Mouse (Mus musculus): ENCODE results near the gene Pip5kl1. TPM values are rescaled to one million over a fixed set of nuclear protein-coding genes. Genes with fewer than 3 reads are reported as not detected.

Gene Pip5kl1
- total RNA-seq (2021): not detected
- long read RNA-seq, experiment 1: 0 reads
- long read RNA-seq, experiment 2: 0 reads

DNA sequence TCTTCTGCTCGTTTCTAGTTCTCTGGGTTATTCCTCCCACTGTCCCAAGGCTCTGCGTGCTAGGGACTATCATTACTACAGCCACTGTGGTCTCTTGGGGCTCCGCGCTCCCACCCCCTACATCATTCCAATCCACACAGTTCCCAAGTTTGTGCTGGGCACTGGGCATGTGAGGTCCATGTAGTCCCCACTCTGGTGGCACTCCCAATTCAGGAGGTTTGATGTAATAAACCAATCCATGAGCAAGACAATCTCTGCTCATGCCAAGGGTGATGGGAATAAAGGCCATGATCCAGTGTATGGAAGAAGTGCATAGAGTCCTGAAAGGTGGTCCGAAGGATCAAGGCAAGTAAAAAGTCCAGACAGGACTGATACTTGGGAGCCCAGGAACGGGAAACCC lies at the start of gene Pip5kl1:
Pip5kl1 (plus strand) TSS at position 301 of the 400 bp plus-strand sequence.
- DNase-seq: no peak

DNA sequence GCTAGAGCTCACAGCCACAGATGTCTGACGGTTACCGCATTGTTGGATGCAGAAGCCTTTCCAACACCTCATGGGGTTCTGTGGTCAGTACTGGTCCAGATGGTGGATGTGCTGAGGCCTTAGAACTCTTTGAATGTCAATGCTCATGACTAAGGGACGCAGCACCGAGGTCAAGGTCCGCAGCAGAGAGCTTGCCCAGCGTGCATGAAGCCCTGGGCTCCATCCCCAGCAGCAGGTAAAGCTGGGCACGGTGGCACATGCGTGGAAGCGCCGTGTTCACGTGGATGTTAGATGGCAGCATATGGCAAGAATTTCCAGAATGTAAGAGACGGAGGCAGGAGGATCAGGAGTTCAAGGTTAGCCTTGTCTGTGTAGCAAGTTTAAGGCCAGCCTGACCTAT lies 48.8 kb upstream of the Pip5kl1 start:
- DNase-seq: peak; percentile 55 to 73

DNA sequence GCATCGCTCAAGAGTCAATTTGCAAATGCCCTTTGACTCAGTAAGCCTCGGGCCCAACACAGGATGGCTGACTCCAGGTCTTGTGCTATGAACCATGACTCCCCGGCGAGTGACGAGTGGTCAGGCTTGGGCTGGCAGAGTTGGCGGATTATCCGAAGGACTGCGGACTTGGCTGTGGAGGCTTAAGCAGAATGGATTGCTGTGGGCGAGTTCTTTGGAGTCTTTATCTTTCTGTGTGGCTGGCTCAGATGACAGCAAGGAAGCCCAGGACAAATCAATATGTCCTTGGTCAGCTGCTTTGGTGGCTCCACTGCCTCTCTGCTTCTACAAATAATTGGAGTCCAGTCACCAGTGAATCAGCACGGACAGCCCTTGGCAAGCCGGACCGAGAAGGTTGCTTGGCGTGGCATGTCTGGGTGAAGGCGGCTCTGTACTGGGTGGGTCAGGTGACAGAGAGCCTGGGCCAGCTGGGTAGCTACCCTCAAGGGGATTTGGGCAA lies 47.1 kb upstream of the Pip5kl1 start:
- peak; percentile 79 to 85 for DNase-seq

DNA sequence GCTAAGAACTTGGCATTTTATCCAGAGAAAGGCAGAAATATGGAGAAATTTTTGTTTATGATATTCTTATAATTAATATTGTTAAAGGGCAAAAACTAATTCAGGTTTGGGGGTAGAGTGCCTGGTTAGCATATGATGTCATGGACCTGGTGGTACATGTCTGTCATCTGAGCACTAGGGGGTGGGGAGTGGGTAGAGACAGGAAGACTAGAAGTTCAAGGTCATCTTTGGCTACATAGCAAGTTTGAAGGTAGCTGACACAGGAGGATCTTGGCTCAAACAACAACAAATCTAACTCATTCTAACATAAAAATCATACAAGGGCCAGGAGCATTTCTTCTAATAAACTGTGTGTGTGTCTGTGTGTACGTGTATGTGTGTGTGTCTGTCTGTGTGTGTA lies 46.3 kb upstream of the Pip5kl1 start:
- no peak for DNase-seq

DNA sequence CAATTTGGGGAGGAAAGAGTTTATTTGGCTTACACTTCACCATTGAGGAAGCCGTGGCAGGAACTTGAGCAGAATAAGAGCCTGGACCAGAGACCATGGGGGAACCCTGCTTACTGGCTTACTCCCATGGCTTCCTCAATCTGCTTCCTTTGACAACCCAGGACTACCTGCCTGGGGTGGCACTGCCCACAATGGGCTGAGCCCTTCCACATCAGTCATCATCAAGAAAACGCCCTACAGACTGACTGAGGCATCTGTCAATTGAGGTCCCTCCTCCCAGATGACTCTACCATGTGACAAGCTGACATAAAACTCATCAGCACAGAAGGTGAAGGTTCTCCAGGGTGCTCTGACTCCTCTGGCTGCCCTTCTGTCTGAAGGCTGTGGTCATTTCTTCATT lies 44.1 kb upstream of the Pip5kl1 start:
- DNase-seq: peak in 1 of 2 experiments; percentile 40

DNA sequence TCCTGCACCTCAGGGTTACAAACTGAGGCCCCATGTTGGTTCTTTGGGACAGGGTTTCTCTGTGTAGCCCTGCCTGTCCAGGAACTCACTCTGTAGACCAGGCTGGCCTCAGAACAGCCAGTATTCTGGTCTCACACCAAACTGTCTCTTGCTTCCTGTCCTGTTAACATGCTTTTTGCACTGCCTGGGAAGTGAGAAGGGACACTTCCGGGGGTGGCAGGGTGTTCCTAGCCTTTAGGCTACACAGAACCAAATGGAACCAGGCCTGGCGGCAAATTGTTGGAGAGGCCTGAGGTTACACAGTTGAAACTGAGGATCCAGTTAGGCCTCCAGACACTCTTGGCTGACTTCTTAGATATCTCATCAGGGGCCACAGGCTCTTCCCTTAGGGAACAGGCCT lies 41.4 kb upstream of the Pip5kl1 start:
- no peak for DNase-seq

DNA sequence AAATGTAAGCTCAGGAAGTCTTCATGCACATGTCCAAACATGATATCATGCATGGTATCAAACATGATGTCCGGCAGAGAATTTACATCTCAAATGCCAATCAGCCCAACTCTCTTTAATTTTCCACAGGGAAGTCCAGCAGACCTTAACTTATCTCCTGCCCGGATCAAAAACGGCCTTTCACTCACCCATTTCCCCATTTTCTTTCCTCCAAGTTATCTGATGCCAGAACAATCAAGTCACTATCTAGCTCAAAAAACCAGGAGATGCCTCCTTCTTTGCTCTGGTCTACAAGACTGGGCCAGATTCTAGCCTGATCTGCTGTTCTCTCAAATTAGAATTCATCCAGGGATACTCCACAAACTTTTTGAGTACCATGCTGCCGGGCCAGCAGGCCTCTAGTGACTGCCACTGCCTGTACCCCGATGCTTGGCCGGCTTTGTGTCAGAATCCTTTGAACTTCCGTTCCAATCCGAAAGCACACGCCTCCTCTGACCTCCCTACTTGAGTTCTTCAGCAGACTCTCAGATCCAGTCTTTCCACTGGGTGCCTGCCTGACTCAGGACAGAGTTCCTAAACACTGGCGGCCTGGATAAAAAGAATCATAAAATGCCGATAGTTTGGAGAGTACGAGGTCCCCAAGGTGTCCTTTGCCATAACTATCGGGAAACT lies 40.4 kb upstream of the Pip5kl1 start:
- DNase-seq: peak; percentile 72 to 74

DNA sequence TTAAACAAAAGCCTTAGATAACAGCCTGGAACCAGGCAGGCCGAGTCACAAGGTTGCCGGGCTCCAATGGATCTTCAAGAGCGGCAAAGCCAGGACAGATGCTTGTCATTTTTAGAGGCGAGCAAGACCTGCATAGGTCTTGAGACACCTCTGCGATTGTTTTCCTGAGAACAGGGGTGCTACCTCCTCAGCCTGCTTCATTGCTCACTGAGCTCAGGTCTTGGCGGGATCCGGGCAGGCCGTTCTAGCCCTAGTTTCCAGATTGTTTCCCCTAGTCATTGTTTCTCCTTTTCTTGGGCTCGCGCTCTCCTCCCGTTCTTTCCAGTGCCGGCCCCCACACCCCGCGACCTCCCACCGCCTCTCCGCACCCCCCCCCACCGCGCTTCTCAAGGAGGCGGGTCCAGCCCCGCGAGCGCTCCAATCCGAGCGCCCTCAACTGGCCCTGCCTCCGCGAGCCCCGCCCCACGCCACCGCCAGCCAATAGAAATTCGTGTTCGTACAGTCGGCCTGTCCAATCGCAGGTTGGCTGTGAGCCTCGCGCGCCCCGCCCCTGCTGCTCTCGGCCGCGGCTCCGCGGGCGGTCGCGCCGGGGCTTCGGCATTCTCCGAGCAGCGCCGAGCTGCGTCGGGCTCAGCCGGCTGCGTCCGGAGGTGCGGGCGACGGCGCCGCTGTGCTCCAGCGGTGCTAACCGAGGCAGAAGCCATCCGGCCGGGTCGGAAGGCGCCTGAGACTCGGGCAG lies 39.7 kb upstream of the Pip5kl1 start, which contains the start of gene Fam102a:
Fam102a (plus strand) TSS at position 600 of the 739 bp plus-strand sequence.
- DNase-seq: peak; percentile 99 to 100

DNA sequence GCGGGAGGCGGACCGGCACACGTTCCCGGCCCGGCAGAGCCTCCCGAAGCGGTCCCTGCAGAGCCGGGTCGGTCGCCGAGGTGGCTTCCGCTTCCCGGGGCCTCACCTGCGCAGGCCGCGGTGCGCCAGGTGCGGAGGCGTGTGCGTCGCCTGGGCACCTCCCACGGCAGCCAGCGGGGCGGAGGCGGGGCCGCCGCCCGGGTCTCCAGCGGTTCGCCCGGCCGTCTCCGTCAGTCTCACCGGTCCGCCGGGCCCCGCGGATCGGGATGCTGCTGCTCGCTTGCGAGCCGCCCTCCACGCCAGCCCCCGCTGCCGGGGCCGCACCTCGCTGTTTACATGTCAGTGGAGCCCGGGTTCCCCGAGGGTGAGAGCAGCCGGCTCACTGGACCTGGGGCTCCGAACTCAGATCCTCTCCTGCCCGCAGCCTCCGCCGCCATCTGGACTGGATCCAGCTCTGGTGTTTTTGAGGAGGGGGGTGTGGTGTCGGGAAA lies 39.1 kb upstream of the Pip5kl1 start:
- peak; percentile 67 to 76 for DNase-seq

DNA sequence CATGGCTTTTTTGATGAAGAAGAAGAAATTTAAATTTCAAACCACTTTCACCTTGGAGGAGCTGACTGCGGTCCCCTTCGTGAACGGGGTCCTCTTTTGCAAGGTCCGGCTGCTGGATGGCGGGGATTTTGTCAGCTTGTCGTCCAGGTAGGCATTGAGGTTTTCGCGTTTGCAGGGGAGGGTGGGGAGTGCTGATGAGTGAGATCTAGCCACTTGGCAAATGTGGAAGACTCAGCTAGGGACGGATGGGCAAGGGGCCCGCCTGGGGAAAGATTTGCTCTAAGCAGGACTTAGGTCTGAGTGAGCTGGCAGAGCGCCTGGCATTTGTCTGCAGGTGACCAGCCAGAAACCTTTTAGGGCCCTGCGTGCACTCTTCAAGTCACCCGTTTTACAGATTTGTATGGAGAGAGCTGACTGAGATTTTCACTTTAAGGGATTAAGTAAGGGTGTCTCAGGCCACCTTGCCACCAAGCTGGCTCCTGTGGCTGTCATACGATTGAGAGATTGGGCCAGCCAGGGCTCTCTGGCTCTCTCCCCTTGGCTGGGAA lies 38.4 kb upstream of the Pip5kl1 start:
- peak; percentile 35 to 56 for DNase-seq

DNA sequence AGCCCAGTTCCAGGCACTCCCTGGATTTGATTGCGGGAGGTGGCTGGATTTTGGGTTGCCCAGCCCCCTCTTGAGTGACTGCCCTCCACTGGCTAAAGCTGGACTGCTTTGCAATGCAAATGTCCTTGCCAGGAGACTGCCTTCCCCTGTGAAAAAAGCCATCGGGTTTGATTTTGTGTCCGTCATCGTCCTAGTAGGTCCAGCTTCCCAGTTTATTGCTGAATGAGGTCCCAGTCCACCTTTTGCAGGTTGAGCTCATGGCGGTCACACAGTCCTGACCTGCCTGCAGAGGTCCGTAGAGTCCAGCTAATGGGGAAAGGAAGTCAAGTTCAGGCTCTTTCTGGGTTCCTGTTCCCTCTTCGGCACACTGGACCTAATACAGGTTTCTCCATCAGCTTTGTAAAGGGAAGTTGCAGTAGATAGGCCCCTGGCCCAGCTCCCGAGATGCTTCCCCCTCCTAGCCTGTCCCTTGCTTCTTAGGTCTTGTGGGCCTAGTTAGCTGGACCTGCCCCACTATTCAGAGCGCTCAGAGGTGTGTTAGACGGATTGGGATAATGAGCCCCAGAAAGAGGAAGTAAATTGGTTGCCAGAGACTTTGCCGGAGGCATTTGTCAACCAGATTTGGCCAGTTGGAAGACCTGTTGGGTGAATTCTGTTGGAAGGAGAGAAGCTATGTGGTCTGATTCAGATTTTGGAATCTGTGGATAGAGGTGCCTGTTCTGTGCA lies 37.8 kb upstream of the Pip5kl1 start:
- DNase-seq: peak; percentile 66 to 73

DNA sequence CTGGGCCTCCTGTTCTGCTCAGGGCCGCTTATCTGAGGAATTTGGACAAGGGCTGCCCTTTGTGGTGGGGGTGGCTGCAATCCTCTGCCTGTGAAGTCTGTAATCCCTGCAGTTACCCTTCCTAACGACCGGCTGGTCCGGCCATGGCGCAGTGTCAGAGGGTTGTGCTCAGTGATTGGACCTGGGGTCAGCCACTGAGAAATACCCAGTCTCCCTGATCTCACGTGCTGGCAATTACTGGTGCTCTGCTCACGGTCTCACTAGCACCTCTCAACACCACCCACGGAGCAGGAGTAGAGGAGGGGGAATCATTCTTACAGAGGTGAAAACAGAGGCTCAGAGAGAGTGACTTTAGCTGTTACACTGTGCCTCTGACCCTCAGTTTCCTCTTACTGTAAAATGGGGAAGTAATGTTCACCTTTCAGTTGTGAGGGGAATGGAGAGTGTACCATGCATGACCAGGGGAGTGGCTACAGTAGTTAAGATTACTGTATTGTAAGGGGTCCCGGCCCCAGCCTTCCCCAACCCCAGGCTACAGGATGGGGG lies 37.2 kb upstream of the Pip5kl1 start:
- peak; percentile 30 to 57 for DNase-seq

DNA sequence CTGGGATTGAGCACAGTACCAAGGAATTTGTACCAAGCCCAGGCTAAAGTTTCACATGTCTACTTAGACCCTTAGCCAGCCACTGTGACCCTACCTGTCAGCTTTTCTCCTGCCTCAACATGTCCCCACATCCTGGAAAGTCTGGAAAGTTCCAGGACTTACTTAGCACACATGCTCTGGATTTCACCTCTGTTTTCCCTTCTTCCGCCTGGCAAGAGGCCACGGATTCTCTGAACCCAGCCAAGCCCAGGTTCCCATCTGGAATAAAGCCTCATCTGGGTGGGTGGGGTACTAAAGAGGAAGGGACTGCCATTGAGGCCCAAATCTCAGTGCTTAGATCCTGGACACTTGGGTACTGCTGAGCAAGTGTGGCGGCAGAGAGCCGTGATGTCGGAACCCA lies 36.7 kb upstream of the Pip5kl1 start:
- no peak for DNase-seq

DNA sequence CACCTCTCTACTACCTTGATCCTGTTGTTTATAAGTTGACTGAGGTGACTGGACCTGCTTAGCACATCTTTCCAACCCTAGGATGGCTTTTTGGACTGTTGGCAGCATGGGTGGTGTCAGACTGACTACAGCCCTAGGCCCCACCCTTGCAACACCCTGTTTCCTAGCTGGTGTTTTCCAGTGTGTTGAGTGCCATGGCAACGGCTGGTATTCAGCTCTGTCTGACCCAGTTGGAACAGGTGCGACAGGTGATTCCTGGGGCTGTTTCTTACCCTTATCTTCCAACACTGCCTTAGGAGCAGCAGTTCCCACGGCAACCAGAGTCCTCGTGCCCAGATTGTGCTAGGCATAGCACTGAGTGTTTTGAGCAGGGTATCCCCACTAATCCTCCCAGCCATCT lies 36.1 kb upstream of the Pip5kl1 start:
- no peak for DNase-seq

DNA sequence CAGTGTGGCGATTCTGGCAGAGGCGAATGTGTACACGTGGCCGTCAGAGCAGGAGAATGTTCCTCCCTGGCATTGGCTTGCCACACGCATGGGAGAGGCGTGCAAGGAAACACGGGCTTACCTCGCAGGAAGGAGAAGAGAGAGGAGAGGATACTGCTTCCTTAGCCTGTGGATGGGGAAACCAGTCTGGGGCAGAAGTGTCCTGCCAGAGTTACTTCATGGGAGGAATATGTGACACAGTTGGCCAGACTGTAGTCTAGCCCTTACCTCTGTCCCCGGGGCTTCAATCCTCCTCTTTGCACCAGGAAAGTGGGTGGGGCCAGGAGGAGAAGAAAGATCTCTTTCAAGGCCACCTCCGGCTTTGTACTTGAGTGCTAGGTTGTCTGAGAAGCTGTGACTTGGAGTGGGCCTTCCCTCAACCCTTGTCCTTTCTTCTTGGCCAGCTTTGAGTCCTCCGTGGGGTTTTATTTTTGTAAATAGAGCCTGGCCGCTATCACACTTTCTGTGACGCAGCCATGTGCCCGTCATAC lies 35.1 kb upstream of the Pip5kl1 start:
- no peak for DNase-seq

DNA sequence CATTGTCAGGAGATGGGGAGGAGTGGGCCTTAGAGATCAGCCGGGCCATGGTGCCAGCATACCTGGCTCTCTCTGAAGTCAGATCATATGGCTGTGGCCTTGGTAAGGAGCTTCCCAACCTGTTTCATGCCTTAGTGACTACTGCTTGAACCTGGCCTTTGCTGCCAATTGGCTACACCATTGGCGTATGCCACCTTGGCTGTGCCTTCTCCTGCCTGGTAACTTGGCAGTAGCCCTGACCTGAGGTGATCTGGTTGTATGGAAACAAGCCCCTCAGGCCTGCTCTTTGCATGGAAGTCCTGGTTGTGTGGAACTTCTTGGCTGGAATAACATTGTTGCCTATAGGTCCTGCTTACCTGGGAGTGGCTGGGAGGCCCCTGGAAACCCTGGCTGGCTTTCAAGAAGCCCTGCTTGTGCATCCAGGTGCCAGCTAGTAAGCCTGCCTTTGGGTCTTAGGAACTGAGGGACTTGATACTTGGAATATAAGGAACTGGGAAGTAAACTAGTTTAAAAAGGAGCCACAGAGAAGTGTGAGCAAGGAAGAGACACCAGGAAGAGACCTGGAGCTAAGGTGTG lies 33.2 kb upstream of the Pip5kl1 start:
- DNase-seq: no peak

DNA sequence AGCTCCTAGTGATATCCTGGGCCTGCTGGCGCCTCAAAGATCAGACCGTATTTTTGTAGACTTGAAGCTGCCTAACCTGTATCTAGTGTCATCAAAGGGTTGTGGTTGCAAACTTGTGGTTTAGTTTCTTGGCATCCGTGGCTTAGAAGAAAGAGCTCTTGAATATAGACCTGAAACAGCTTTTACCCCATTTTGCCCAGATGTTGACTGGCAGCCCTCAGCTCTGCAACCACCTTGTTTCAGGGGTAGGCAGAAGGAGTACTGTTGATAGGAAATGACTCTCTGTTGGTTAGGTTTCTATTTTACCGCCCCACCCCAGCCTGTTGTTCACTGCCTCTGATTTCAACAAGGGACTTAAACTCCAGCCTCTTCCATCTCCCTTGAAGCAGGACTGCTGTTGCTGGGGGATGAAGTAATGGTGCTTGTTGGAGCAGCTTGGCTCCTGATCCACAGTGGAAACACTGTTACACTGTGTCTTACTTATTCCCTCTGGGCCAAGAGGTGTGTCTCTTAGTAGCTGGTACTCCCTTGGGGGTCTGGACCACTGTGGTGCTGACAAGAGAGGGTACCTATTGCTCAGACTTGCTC lies 32.5 kb upstream of the Pip5kl1 start:
- no peak for DNase-seq

DNA sequence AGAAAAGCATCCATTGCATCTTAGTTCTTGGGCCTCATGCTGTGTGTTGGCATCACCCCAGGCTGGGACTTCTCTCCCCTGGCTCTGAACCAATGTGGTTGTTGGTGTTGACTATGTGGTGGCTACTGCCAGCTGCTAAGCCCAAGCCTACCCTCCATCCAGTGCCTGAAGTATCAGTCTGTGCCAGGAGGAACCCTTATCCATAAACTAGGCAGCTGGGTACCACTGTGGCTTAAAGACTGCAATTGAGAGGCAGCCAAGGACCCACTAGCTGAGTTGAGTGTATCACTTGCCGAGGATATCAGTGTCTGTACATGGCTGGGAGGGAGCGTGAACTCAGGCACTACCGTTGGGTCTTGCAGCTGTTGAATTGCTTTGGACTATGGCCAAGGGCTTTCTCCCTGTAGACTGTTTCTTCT lies 31.6 kb upstream of the Pip5kl1 start:
- no peak for DNase-seq

DNA sequence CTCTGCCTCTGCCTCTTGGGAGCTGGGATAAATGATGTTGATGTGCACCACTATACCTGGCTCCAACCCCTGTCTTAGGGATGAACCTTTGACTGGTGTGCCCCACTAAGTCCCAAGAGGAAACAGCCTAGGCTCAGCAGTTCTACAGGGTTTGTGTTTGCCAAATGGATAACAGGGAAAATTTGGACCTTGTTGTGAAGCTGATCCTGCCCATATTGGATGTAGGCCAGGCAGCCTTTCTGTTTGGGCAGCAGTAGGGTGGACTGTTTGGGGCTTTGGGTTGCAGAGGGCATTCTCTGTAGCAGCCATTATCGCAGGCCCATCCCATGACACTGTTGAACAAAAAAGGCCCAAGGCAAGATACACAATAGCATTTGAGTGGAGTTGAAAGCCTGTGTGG lies 27.6 kb upstream of the Pip5kl1 start:
- DNase-seq: no peak

DNA sequence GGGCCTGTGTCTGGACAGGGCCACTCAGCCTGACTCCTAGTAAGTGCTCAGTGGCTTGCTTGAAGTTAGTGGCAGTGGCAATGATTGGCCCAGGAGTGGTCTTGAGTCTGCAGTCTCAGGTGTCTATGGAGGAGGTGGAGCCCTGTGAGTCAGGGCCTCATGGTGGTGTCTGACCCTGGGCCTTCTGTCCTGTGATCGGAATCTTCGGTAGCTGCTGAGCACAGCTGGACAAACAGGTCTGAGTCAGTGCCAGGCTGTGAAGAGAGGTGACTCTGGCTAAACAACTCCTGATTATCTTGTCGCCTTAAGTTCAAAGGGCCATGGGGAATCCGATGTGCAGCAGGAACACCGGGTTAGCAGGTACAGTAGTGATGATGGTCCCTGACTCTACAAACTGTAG lies 27.2 kb upstream of the Pip5kl1 start:
- DNase-seq: no peak

Measured in adrenal gland, postnatal 36 days (tissue).